Mouse (Mus musculus) kidney, adult 11 months (tissue): ENCODE measurements around the gene Smndc1.

Experiments used
- DNase-seq: peaks from one replicate; pipeline ENCODE4 v3.0.0; 2022

Gene Smndc1

GRCm38 (mm10) chr19:53378421-53378820 lies 12.0 kb downstream of the Smndc1 start:
- no peak for DNase-seq

GRCm38 (mm10) chr19:53377652-53378051 lies 12.7 kb downstream of the Smndc1 start:
- DNase-seq = no peak

- DNase-seq = no peak
Measured at GRCm38 (mm10) chr19:53375816-53376215, 14.6 kb downstream of the Smndc1 start.

- DNase-seq = no peak
Measured at GRCm38 (mm10) chr19:53375299-53375698, 15.1 kb downstream of the Smndc1 start.

GRCm38 (mm10) chr19:53373570-53373969 lies 16.8 kb downstream of the Smndc1 start:
- no peak for DNase-seq

DNA sequence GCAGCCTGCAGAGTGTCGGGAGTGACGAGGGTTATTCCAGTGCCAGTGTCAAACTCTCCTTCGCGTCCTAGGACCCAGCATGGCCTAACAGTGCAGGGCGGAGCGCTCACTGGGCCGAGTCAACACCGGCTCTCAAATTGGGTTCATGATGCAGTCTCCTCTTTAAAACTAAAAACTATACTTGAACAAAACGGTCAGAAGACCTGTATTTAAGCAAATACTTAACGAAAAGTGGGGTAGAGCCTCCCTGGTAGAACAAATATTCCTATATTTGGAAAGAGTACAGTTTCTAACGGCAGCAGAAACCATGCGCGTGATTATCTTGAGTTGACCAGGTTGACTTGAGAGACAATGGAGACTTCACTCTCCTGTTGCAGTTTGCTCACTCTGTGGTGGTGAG lies 18.7 kb downstream of the Smndc1 start, which contains the start of gene Gm10197:
Gene Gm10197, minus strand, starts transcription at position 101 of the 400 bp plus-strand sequence.
- no peak for DNase-seq

- no peak for DNase-seq
Measured at GRCm38 (mm10) chr19:53370233-53370632, 20.1 kb downstream of the Smndc1 start.

DNA sequence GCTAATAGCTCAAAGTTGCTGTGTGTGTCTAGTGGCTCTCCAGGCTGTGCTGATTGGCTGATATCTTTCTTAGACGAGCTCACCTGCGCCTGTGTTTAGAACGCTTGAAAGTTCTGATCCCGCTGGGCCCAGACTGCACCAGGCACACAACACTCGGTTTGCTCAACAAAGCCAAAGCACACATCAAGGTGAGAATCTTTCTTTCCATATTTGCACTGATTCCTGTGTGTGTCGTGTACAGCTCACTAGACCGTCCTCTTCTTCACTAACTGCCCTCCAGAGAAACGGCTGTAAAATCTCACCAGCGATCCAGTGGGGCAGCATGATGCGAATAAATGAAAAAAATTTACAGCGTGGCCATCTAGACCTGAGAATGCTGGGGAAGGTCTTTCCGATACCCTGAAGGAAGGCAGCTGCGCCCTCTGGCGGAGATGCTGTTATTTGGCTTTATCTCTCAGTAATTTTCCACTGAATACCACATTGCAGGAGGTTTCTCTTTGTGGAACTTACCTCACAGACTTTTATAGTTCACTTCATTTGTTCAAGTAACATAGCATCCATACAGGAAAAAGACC lies 20.8 kb downstream of the Smndc1 start:
- peak; percentile 86 for DNase-seq

DNA sequence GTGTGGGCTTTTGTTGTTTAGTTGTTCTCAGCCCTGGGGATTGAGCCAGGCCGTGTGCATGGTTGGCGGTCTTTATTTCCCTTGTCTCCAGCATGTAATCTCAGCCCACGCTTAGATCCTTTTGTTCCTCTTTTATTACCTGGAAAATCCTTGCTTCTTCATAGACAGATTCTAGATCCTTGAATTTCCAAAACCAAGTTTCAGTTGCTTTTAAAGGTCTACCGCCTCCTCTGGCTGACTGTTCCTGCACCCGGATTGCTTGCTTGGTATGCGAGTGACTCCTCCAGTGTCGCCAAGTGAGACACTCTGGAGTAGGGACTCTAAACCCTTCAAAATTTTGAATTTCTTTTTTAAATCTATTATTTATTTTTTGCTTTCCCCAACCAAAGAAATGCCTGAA lies 23.5 kb downstream of the Smndc1 start:
- DNase-seq = no peak

DNA sequence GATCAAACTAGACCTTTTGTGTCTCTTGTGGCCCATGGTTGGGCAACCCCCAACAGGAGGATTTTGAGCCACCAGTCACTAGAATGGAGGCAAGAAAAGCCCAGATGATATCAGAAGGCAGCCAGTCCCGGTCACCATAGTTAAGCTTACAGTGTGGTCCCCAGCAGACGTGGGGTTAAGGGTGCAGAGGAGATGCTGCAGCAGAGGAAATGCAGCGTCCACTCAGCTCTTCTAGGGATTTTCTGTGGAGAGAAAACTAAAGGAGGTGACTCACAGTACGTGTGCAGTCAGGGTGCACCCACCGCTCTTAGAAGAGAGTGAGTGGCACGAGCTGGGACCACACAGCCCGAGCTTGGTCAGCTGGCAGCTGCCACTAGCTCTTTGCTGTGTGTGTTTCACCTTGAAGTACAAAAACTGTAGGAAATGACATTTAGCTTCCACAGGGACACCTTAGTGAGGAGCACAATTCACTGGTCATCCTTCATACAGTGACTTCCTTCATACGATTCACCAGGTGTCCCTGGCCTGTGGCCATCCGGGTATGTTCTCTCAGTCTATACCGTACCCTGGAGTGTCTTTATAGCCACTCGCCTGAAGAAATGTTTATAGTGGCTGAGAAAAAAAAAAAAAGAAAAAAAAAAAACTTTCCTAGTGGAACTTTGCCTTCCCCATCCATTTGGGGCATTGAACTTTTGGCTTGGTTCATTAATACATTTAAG lies 24.2 kb downstream of the Smndc1 start:
- DNase-seq = no peak

- peak; percentile 71 for DNase-seq
Measured at GRCm38 (mm10) chr19:53364963-53365362, 25.4 kb downstream of the Smndc1 start.

GRCm38 (mm10) chr19:53364551-53364950 lies 25.8 kb downstream of the Smndc1 start:
- no peak for DNase-seq

DNA sequence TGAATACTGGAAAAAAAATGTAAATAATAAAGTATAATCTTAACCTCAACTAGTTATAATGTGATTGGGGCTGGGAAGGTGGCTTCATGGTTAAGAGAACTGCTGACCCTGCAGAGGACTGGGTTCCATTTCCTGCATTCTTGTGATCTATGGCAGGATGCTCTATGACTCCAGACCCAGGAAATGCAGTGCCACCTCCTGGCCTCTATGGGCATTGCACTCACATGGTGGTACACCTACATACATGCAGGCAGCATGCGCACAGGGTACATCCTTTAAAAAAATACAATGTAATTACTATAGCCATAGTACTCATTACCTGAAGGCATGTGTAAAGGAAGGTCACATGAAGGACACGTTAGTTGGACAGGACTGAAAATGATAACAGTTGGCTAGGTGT lies 27.4 kb downstream of the Smndc1 start:
- DNase-seq = no peak

- peak; percentile 62 for DNase-seq
Measured at GRCm38 (mm10) chr19:53360265-53360958, 30.0 kb downstream of the Smndc1 start.

- no peak for DNase-seq
Measured at GRCm38 (mm10) chr19:53359160-53360033, 31.0 kb downstream of the Smndc1 start.

DNA sequence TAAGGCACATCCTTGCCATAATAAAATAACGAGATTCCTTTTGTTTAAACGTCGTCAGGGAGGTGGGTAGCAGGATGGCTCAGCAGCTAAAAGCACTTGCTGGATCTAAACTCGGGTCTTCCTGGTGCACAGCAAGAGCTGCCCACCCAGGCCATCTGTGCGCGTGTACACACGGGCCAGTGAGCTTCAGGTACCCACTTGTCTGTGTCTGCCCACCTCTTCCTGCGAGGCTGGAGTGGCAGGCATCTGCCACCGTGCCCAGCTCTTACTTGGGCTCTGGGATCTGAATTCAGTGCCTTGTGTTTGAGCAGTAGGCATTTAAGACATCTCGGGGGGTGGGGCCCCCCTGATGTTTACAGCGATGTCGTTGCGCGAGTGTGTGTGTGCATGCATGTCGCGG lies 35.3 kb downstream of the Smndc1 start:
- DNase-seq = no peak

DNA sequence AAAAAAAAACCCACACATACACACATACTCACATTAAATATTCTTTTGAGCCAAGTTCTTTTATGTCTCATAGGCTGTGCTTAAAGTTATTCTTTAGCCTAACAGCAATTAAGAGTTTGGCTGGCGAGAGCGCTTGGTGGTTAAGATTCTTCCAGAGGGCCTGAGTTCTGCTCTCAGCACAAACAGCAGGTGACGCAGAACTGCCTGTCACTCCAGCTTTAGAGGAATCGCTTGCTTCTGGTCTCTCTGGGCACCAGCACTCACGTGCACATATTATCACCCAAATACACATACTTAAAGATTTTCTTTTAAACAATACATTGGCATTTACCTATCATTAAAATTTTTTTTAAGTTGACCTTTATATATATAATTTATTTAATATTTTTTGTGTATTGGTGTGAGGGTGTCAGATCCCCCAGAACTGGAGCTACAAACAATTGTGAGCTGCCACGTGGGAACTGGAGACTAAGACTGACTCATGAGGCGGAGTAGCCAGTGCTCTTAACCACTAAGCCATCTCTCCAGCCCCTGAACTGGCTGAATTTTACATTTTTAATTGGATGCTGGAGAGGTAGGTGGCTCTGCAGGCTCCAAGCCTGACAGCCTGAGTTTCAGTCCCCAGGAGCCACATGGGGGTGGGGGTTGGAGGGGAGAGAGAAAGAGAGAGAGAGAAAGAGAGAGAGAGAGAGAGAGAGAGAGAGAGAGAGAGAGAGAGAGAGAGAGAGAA lies 35.9 kb downstream of the Smndc1 start:
- no peak for DNase-seq

DNA sequence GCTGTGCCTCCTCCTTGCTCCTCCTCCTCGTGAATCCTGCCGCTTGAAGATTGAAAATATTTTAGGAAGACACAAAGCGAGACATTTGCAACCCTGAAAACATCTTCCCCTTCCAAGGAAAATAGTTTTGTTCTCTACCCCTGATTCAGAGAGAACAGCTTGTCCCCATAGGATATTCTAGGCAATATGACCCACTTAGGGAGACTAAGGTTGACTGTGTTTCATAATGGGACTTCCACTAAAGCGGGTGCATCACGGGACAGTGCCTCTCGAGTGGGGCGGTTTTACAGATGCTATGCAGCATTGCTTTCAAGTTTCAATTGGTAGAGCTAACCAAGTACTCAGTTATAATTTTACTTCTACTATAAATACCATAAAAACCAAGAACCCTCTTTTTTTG lies 36.5 kb downstream of the Smndc1 start:
- DNase-seq = no peak

DNA sequence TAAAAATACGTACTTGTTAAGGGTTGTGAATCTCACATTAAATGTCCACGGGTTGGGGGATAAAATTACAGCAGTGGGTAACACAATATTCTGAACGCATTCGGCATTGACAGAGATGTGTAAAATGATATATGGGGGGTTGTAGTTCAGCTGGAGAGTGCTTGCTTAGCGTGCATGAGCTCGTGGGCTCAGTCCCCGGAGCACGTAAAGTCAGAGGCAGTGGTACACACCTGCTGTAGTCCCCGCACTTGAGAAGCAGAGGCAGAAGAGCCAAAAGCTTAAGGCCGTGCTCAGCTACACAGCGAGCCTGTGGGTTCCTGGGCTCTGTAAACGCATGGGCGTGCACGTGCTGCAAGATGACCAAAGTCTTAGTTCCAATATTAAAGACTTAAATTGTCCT lies 44.6 kb downstream of the Smndc1 start:
- no peak for DNase-seq

GRCm38 (mm10) chr19:53344062-53344461 lies 46.3 kb downstream of the Smndc1 start:
- no peak for DNase-seq

DNA sequence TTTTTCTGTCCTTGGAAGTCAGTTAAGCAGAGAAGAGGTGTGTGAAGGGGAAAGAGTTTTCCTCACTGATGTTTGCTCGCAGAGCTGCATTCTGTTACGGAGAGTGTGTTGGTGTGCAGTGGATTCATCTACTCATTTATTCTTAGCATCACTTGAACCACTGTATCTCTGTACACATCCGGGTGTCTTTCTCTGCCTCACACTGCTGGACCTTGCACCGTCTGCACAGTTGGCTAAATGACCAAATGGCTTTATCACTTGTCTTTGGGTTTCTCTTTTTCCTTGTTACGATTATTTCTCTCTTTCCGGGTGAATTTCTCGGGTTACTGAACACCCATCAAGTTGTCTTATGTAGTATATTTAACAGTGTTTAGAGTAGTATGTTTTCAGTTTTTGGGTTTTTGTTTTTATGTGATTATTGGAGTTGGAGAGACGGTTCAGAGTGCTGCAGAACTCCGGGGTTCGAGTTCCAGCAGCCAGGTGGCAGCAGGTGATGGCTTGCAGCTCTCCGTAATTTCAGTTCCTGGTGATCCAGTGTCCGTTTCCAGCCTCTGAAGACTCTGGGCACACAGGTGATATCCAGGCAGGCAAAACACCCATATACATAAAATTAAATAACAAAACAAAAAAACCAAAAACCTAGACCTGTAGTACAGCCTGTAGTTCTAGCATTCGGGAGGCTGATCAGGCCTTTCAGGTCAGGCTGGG lies 47.0 kb downstream of the Smndc1 start:
- no peak for DNase-seq

GRCm38 (mm10) chr19:53340423-53340822 lies 50.0 kb downstream of the Smndc1 start:
- DNase-seq = peak; percentile 79
